Mouse (Mus musculus): ENCODE results near the gene Grem1.

DNA sequence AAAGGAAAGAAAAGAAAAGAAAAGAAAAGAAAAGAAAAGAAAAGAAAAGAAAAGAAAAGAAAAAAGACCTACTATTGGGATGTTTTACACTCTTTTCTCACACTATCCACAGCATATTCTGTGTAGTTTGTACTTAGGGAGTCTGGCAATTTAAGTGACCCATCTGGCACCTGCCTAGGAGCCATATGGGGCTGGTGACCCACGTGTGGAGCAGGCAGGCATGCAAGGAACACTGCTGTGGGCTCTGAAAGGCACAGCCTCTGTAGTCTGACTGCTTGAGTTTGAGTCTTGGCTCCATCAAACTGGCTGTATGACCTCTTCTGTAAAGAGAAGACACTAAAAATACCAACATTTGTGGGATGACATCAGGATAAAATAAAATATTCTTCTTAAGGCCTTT lies 45.3 kb upstream of the Grem1 start:
- TF ChIP-seq CTCF (IDR thresholded peaks at IDR 0.05; ENCODE audit: control insufficient read depth, insufficient read depth, insufficient replicate concordance, low read depth, low read length): no peak
- TF ChIP-seq POLR2A (IDR thresholded peaks at IDR 0.05; ENCODE audit: control insufficient read depth, low read depth, low read length): no peak

Measured in testis, adult 2 months (tissue).